Mouse (Mus musculus): ENCODE data around the gene Ap4b1. TPM values are rescaled to one million over a fixed set of nuclear protein-coding genes. Genes with fewer than 3 reads are reported as not detected.

The Ap4b1 gene
- total RNA-seq, 1 experiment: 12.8 TPM

- TF ChIP-seq ZC3H11A (IDR thresholded peaks at IDR 0.05; ENCODE audit: borderline replicate concordance, low read depth, low read length): no peak
- no peaks in the 10 kb centered on the region for H3K9me3 ChIP-seq (ENCODE audit: control insufficient read depth, insufficient read depth, low read depth, low read length)
- DNase-seq (ENCODE audit: low read depth, low spot score): no peak
- in situ Hi-C loops (cut with MboI; ENCODE audit: low sequenced_read_pairs in 2 of 2, unreplicated experiment in 2 of 2): no loop called here
- no peak overlapping the region for H3K4me3 ChIP-seq (ENCODE audit: insufficient read depth in 1 of 2, low read depth in 1 of 2, low read length in 2 of 2, poor library complexity in 1 of 2, severe bottlenecking in 1 of 2)
- no peak overlapping the region for H3K27ac ChIP-seq (ENCODE audit: insufficient read depth, low read depth, low read length, poor library complexity, severe bottlenecking)
- H3K9ac ChIP-seq (ENCODE audit: insufficient read depth, low read depth, low read length, poor library complexity, severe bottlenecking): no peak overlapping the region
- H3K36me3 ChIP-seq (ENCODE audit: control insufficient read depth, insufficient read depth, low read length, poor library complexity, severe bottlenecking): peaks cover 2% of the 10 kb centered on the region; the same call in 1 of the 2 replicates
- no peaks in the 10 kb centered on the region; a peak in 2 of 4 replicates for H3K4me1 ChIP-seq (ENCODE audit: control insufficient read depth in 2 of 2, insufficient read depth in 2 of 2, low read length in 2 of 2, poor library complexity in 1 of 2)
These were observed 29.0 kb upstream of the Ap4b1 start for GRCm38 (mm10) chr3:103780271-103780670.

DNA sequence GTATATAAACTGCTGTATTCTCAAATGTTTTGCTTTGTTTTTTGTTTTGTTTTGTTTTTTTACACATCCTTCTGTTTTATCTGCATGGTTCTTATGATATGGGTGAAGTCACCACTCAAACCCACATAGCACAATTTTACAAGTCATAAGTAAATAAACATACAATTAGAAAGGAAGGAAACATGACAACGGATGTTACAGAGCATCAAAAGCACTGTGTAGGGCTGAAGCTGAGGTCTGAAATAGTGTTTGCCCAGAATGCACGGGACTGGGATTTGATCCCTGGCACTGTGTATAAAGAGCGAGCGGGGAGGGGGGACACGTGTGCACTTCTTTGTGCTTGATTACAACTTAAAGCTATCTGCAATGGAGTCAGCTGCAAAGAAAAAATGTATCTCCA lies 28.5 kb upstream of the Ap4b1 start:
- H3K4me1 ChIP-seq (ENCODE audit: control insufficient read depth in 2 of 2, insufficient read depth in 2 of 2, low read length in 2 of 2, poor library complexity in 1 of 2): no peaks in the 10 kb centered on the region; a peak in 2 of 4 replicates
- no peak overlapping the region for H3K27ac ChIP-seq (ENCODE audit: insufficient read depth, low read depth, low read length, poor library complexity, severe bottlenecking)
- DNase-seq (ENCODE audit: low read depth, low spot score): no peak
- H3K9ac ChIP-seq (ENCODE audit: insufficient read depth, low read depth, low read length, poor library complexity, severe bottlenecking): no peak overlapping the region
- TF ChIP-seq ZC3H11A (IDR thresholded peaks at IDR 0.05; ENCODE audit: borderline replicate concordance, low read depth, low read length) (no peak), ZNF384 (IDR thresholded peaks at IDR 0.05; ENCODE audit: low read depth, low read length) (no peak), MAFK (IDR thresholded peaks at IDR 0.05; ENCODE audit: insufficient read depth, low read depth, low read length) (no peak), CHD2 (IDR thresholded peaks at IDR 0.05; ENCODE audit: low read depth, low read length) (no peak), HCFC1 (IDR thresholded peaks at IDR 0.05; ENCODE audit: borderline replicate concordance, insufficient read depth, low read length) (no peak)
- in situ Hi-C loops (cut with MboI; ENCODE audit: low sequenced_read_pairs in 2 of 2, unreplicated experiment in 2 of 2): no loop called here
- H3K9me3 ChIP-seq (ENCODE audit: control insufficient read depth, insufficient read depth, low read depth, low read length): no peaks in the 10 kb centered on the region
- no peak overlapping the region for H3K4me3 ChIP-seq (ENCODE audit: insufficient read depth in 1 of 2, low read depth in 1 of 2, low read length in 2 of 2, poor library complexity in 1 of 2, severe bottlenecking in 1 of 2)
- H3K36me3 ChIP-seq (ENCODE audit: control insufficient read depth, insufficient read depth, low read length, poor library complexity, severe bottlenecking): peaks cover 2% of the 10 kb centered on the region; the same call in 1 of the 2 replicates

DNA sequence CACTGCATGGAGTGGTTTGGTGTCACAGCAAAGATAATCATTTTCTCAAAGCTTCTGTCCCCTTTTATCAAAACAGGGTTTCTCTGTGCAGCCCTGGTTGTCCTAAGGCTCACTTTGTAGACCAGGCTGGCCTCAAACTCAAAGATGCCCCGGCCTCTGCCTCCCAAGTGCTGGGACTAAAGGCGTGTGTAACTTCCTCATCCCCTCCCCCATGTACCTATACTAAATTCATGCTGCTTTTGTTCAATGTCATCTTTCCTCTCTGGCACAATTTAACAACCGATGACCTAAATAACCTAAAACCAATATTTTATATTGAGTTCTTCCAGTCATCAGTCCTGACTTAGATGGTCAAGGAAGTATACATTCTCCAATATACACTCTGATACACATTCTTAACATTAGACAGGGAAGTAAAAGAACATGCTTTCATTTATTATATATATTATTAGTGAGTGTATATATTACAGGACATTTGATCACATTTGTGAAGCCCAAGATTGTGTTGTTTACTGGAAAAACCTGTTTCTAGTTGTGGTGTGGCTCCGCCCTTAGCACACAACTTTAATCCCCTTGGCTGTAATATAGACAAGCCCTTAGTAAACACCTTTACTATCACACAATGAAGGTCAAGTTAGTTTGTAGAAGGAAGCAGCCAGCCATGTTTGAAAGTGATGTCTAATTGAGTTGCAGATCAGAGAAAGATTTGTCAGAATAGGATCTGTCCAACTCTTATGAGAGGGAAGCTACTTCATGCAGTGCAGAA lies 26.3 kb upstream of the Ap4b1 start:
- Histone ChIP-seq H3K27ac (ENCODE audit: insufficient read depth, low read depth, low read length, poor library complexity, severe bottlenecking) (no peak overlapping the region), H3K4me3 (ENCODE audit: insufficient read depth in 1 of 2, low read depth in 1 of 2, low read length in 2 of 2, poor library complexity in 1 of 2, severe bottlenecking in 1 of 2) (no peak overlapping the region), H3K9me3 (ENCODE audit: control insufficient read depth, insufficient read depth, low read depth, low read length) (no peaks in the 10 kb centered on the region), H3K9ac (ENCODE audit: insufficient read depth, low read depth, low read length, poor library complexity, severe bottlenecking) (no peak overlapping the region), H3K4me1 (ENCODE audit: control insufficient read depth in 2 of 2, insufficient read depth in 2 of 2, low read length in 2 of 2, poor library complexity in 1 of 2) (peaks cover 2% of the 10 kb centered on the region in 2 experiments; a peak in 3 of 4 replicates), H3K36me3 (ENCODE audit: control insufficient read depth, insufficient read depth, low read length, poor library complexity, severe bottlenecking) (no peaks in the 10 kb centered on the region)
- DNase-seq (ENCODE audit: low read depth, low spot score): no peak
- no peak for TF ChIP-seq HCFC1 (IDR thresholded peaks at IDR 0.05; ENCODE audit: borderline replicate concordance, insufficient read depth, low read length)
- TF ChIP-seq MAFK (IDR thresholded peaks at IDR 0.05; ENCODE audit: insufficient read depth, low read depth, low read length): no peak
- no peak for TF ChIP-seq ZC3H11A (IDR thresholded peaks at IDR 0.05; ENCODE audit: borderline replicate concordance, low read depth, low read length)
- no peak for TF ChIP-seq ZNF384 (IDR thresholded peaks at IDR 0.05; ENCODE audit: low read depth, low read length)
- no peak for TF ChIP-seq CHD2 (IDR thresholded peaks at IDR 0.05; ENCODE audit: low read depth, low read length)
- in situ Hi-C loops (cut with MboI; ENCODE audit: low sequenced_read_pairs in 2 of 2, unreplicated experiment in 2 of 2): no loop called here

- no peaks in the 10 kb centered on the region for H3K9me3 ChIP-seq (ENCODE audit: control insufficient read depth, insufficient read depth, low read depth, low read length)
- peaks cover 4 to 7% of the 10 kb centered on the region in 2 experiments for H3K4me1 ChIP-seq (ENCODE audit: control insufficient read depth in 2 of 2, insufficient read depth in 2 of 2, low read length in 2 of 2, poor library complexity in 1 of 2)
- no peak for TF ChIP-seq ZNF384 (IDR thresholded peaks at IDR 0.05; ENCODE audit: low read depth, low read length)
- TF ChIP-seq MAFK (IDR thresholded peaks at IDR 0.05; ENCODE audit: insufficient read depth, low read depth, low read length): no peak
- no peak for TF ChIP-seq CHD2 (IDR thresholded peaks at IDR 0.05; ENCODE audit: low read depth, low read length)
- no peak for TF ChIP-seq HCFC1 (IDR thresholded peaks at IDR 0.05; ENCODE audit: borderline replicate concordance, insufficient read depth, low read length)
- no peak for TF ChIP-seq ZC3H11A (IDR thresholded peaks at IDR 0.05; ENCODE audit: borderline replicate concordance, low read depth, low read length)
- no peaks in the 10 kb centered on the region for H3K36me3 ChIP-seq (ENCODE audit: control insufficient read depth, insufficient read depth, low read length, poor library complexity, severe bottlenecking)
- no peak overlapping the region for H3K27ac ChIP-seq (ENCODE audit: insufficient read depth, low read depth, low read length, poor library complexity, severe bottlenecking)
- H3K9ac ChIP-seq (ENCODE audit: insufficient read depth, low read depth, low read length, poor library complexity, severe bottlenecking): no peak overlapping the region
- DNase-seq (ENCODE audit: low read depth, low spot score): no peak
- in situ Hi-C loops (cut with MboI; ENCODE audit: low sequenced_read_pairs in 2 of 2, unreplicated experiment in 2 of 2): no loop called here
- no peak overlapping the region for H3K4me3 ChIP-seq (ENCODE audit: insufficient read depth in 1 of 2, low read depth in 1 of 2, low read length in 2 of 2, poor library complexity in 1 of 2, severe bottlenecking in 1 of 2)
These were observed 22.1 kb upstream of the Ap4b1 start for GRCm38 (mm10) chr3:103787225-103787624.

Measured in ES-E14 (cell line).